Mouse (Mus musculus): ENCODE data around the gene Serhl.

- TF ChIP-seq CTCF (conservative IDR thresholded peaks at IDR 0.05 in 1 of 2, IDR thresholded peaks at IDR 0.05 in 1 of 2; ENCODE audit: low read depth in 2 of 2, low read length in 2 of 2) (no peak), ZC3H11A (IDR thresholded peaks at IDR 0.05; ENCODE audit: low read depth, low read length) (no peak), MYC (IDR thresholded peaks at IDR 0.05; ENCODE audit: low read depth, low read length) (no peak), JUND (conservative IDR thresholded peaks at IDR 0.05; ENCODE audit: low read depth, low read length) (no peak), TCF12 (IDR thresholded peaks at IDR 0.05; ENCODE audit: low read depth, low read length) (no peak), USF1 (IDR thresholded peaks at IDR 0.05; ENCODE audit: low read depth, low read length) (no peak), POLR2AphosphoS2 (IDR thresholded peaks at IDR 0.05; ENCODE audit: low read depth, low read length) (no peak), KAT2A (IDR thresholded peaks at IDR 0.05; ENCODE audit: insufficient replicate concordance, low read length) (no peak), POLR2A (IDR thresholded peaks at IDR 0.05; ENCODE audit: low read depth, low read length) (no peak)
Observed at GRCm38 (mm10) chr15:83106426-83106825, 17.1 kb downstream of the Serhl start.

Data from CH12.LX (cell line).